In genomic region chr3:107696910-107697309, GRCm38 (mm10) we compare ENCODE assay signal across 8 mouse cellular contexts. TPM values are rescaled to one million over a fixed set of nuclear protein-coding genes. Genes with fewer than 3 reads are reported as not detected.
DNase-seq lines count a peak whose midpoint lies in the region; ATAC-seq lines count a peak whose summit lies in the region.

No protein-coding gene starts in this region.

- H3K9me3 ChIP-seq in heart, embryonic 14.5 days (ENCODE audit: control insufficient read depth, low read length): no peaks in the 10 kb centered on the region
- no peaks in the 10 kb centered on the region for H3K9me3 ChIP-seq in hindbrain, embryonic 11.5 days (ENCODE audit: control insufficient read depth, low read length)
- no peaks in the 10 kb centered on the region for H3K9me3 ChIP-seq in midbrain, embryonic 12.5 days

- ATAC-seq in heart, embryonic 14.5 days (ENCODE audit: insufficient number of reproducible peaks, insufficient read depth, low FRiP score, low read depth): no peak
- ATAC-seq in hindbrain, embryonic 11.5 days (ENCODE audit: low FRiP score): peak; percentile 61
- no peak for ATAC-seq in midbrain, embryonic 12.5 days (ENCODE audit: low FRiP score, low read depth)

- H3K9ac ChIP-seq in heart, embryonic 14.5 days (ENCODE audit: low read length): peak overlapping the region; percentile 38; the same call in 1 of the 2 replicates
- H3K9ac ChIP-seq in hindbrain, embryonic 11.5 days (ENCODE audit: low read depth, low read length): no peak overlapping the region
- H3K9ac ChIP-seq in midbrain, embryonic 12.5 days (replicated peaks): no peak overlapping the region

- 29% methylated on average over 3 of the region's 3 CpGs for WGBS in heart, embryonic 14.5 days
- 42% methylated on average over 3 of the region's 3 CpGs for WGBS in hindbrain, embryonic 11.5 days
- WGBS in midbrain, embryonic 12.5 days: 51% methylated on average over 3 of the region's 3 CpGs

- no peak overlapping the region for H3K27ac ChIP-seq in heart, embryonic 14.5 days (replicated peaks in 1 of 2; ENCODE audit: control insufficient read depth in 1 of 2, insufficient read depth in 1 of 2, low read depth in 2 of 2, low read length in 2 of 2)
- H3K27ac ChIP-seq in brown adipose tissue, adult 24 weeks (replicated peaks; ENCODE audit: low read depth, low read length): peak overlapping the region; percentile 38
- H3K27ac ChIP-seq in hindbrain, embryonic 11.5 days (ENCODE audit: low read depth, low read length): no peak overlapping the region
- H3K27ac ChIP-seq in midbrain, embryonic 12.5 days (replicated peaks): no peak overlapping the region

- 0 out of 2 replicates have a peak, but pooled peaks cover 3% of the 10 kb centered on the region for H3K27me3 ChIP-seq in heart, embryonic 14.5 days (ENCODE audit: control insufficient read depth, insufficient read depth, low read length)
- no peaks in the 10 kb centered on the region for H3K27me3 ChIP-seq in hindbrain, embryonic 11.5 days (ENCODE audit: control insufficient read depth, insufficient read depth, low read length)
- no peaks in the 10 kb centered on the region for H3K27me3 ChIP-seq in midbrain, embryonic 12.5 days

- H3K4me3 ChIP-seq in heart, embryonic 14.5 days (ENCODE audit: control insufficient read depth in 1 of 2, insufficient read depth in 1 of 2, low read depth in 1 of 2, low read length in 2 of 2): no peak overlapping the region
- H3K4me3 ChIP-seq in brown adipose tissue, adult 24 weeks (ENCODE audit: insufficient read depth, low read depth, low read length): no peak overlapping the region
- 0 out of 2 replicates have a peak overlapping the region, but pooled peaks have one; percentile 1 for H3K4me3 ChIP-seq in hindbrain, embryonic 11.5 days (ENCODE audit: low read depth, low read length)
- H3K4me3 ChIP-seq in midbrain, embryonic 12.5 days: peak overlapping the region; percentile 7; the same call in 1 of the 2 replicates

- peak overlapping the region; percentile 43; the same call in 1 of the 2 replicates for H3K4me2 ChIP-seq in heart, embryonic 14.5 days (ENCODE audit: low read length)
- H3K4me2 ChIP-seq in hindbrain, embryonic 11.5 days (replicated peaks; ENCODE audit: low read depth, low read length): no peak overlapping the region
- H3K4me2 ChIP-seq in midbrain, embryonic 12.5 days (replicated peaks): peak overlapping the region; percentile 32

- H3K36me3 ChIP-seq in heart, embryonic 14.5 days (ENCODE audit: control insufficient read depth, insufficient read depth, low read length): no peaks in the 10 kb centered on the region
- H3K36me3 ChIP-seq in hindbrain, embryonic 11.5 days (ENCODE audit: control insufficient read depth, insufficient read depth, low read length): no peaks in the 10 kb centered on the region
- H3K36me3 ChIP-seq in midbrain, embryonic 12.5 days: no peaks in the 10 kb centered on the region

- no peak for DNase-seq in heart, adult 11 months
- DNase-seq in hindbrain, embryonic 11.5 days (ENCODE audit: low spot score): no peak
- DNase-seq in adrenal gland, postnatal 36 days: no peak
- no peak for DNase-seq in kidney, adult 18-20 months
- DNase-seq in cerebellum, adult 11-12 months: no peak

- peaks cover 5 to 24% of the 10 kb centered on the region in 2 experiments for H3K4me1 ChIP-seq in heart, embryonic 14.5 days (ENCODE audit: control insufficient read depth in 2 of 2, insufficient read depth in 2 of 2, low read length in 2 of 2)
- H3K4me1 ChIP-seq in brown adipose tissue, adult 24 weeks (ENCODE audit: control insufficient read depth, insufficient read depth, insufficient read length, low read length): peaks cover 8% of the 10 kb centered on the region
- 0 out of 2 replicates have a peak, but pooled peaks cover 2% of the 10 kb centered on the region for H3K4me1 ChIP-seq in hindbrain, embryonic 11.5 days (replicated peaks; ENCODE audit: control insufficient read depth, insufficient read depth, low read length)
- peaks cover 21% of the 10 kb centered on the region for H3K4me1 ChIP-seq in midbrain, embryonic 12.5 days

RNA-seq across cellular contexts. Expression of gene Ahcyl1, which starts 0.6 kb away (rescaled TPM):
- 63.7 and 64.4 TPM in 2 replicates for polyA plus RNA-seq in heart, embryonic 14.5 days (2014; fragmentation: Nextera tagmentation; extraction: Ambion mirVana)
- polyA plus RNA-seq in brown adipose tissue, adult 24 weeks (2012; ENCODE audit: insufficient read depth, insufficient read length, missing spikeins): 510 and 528 TPM in 2 replicates
- polyA plus RNA-seq in hindbrain, embryonic 11.5 days (2014; fragmentation: Nextera tagmentation; extraction: Ambion mirVana): 117 and 123 TPM in 2 replicates
- polyA plus RNA-seq in midbrain, embryonic 12.5 days (2016; fragmentation: Nextera tagmentation; extraction: Ambion mirVana): 143 and 151 TPM in 2 replicates
- total RNA-seq in adrenal gland, postnatal 36 days (2021): 100 to 1,000 TPM; 230 to 232 TPM

Comparison
In these comparisons a context has a peak if more than half of its experiments do, and no peak if none do; other contexts are left out.
1. H3K4me3 ChIP-seq: peak in hindbrain, embryonic 11.5 days (single experiment) and midbrain, embryonic 12.5 days (single experiment); none in heart, embryonic 14.5 days (0 of 2) and brown adipose tissue, adult 24 weeks (single experiment).